Mouse (Mus musculus) limb, embryonic 14.5 days (tissue): ENCODE measurements around the gene Gm5485. TPM values are rescaled to one million over a fixed set of nuclear protein-coding genes. Genes with fewer than 3 reads are reported as not detected.

ENCODE experiments used
- ATAC-seq: fragments of 200-750 bp; cut with Nextera tagmentation; 2 replicates; pipeline ENCODE4 v1.8.0; 2017; ENCODE audit warnings: low read depth, moderate number of reproducible peaks, moderate TSS enrichment; ENCODE audit not compliant: low FRiP score
- DNase-seq: peaks from one replicate; pipeline ENCODE4 v3.0.0-alpha.2; 2015; ENCODE audit warnings: low spot score
- H3K27ac ChIP-seq: fragments of 300-500 bp; sonication (generic); replicated peaks from 2 replicates; pipeline ENCODE4 v1.5.1; 2014; ENCODE audit warnings: low read depth, mild to moderate bottlenecking, low read length, moderate library complexity, mixed read lengths
- H3K27me3 ChIP-seq: fragments of 300-500 bp; sonication (generic); 2 replicates; pipeline ENCODE4 v1.6.1; 2014; ENCODE audit warnings: low read length, mixed read lengths; ENCODE audit not compliant: control insufficient read depth, insufficient read depth
- H3K36me3 ChIP-seq: fragments of 300-500 bp; sonication (generic); 2 replicates; pipeline ENCODE4 v1.6.1; 2014; ENCODE audit warnings: mild to moderate bottlenecking, low read length, moderate library complexity, mixed read lengths; ENCODE audit not compliant: control insufficient read depth, insufficient read depth
- H3K4me1 ChIP-seq: fragments of 300-500 bp; sonication (generic); 2 replicates; pipeline ENCODE4 v1.6.1; 2014; ENCODE audit warnings: antibody characterized with exemption, low read length, mixed read lengths; ENCODE audit not compliant: control insufficient read depth, insufficient read depth
- H3K4me2 ChIP-seq: fragments of 300-500 bp; sonication (generic); replicated peaks from 2 replicates; pipeline ENCODE4 v1.6.1; 2014; ENCODE audit warnings: low read depth, mild to moderate bottlenecking, low read length, moderate library complexity; ENCODE audit not compliant: severe bottlenecking
- H3K4me3 ChIP-seq: fragments of 300-500 bp; sonication (generic); replicated peaks from 2 replicates; pipeline ENCODE4 v1.5.1; 2014; ENCODE audit warnings: low read length
- H3K9ac ChIP-seq: fragments of 300-500 bp; sonication (generic); 2 replicates; pipeline ENCODE4 v1.6.1; 2014; ENCODE audit warnings: mild to moderate bottlenecking, low read depth, low read length, moderate library complexity; ENCODE audit not compliant: severe bottlenecking
- H3K9me3 ChIP-seq: fragments of 300-500 bp; sonication (generic); 2 replicates; pipeline ENCODE4 v1.6.1; 2016; ENCODE audit warnings: low read length; ENCODE audit not compliant: control insufficient read depth
- POLR2A ChIP-seq: fragments of 200-500 bp; IDR thresholded peaks from 2 replicates; pipeline ENCODE4 v1.8.0; 2012; ENCODE audit warnings: inconsistent platforms, mild to moderate bottlenecking, moderate library complexity, borderline replicate concordance; ENCODE audit not compliant: insufficient read depth, insufficient read length; ENCODE audit errors: extremely low read depth
- WGBS: fragments of 180-500 bp; shearing (Covaris S2); extraction: QIAGEN DNeasy Blood & Tissue Kit; methylation state at CpG from one replicate; pipeline ENCODE4 v1.1.7; 2014; 5-methylcytosine and 5-hydroxymethylcytosine counted together
- polyA plus RNA-seq, 2 experiments: library from polyadenylated mRNA; depleted of rRNA in 1 of 2; stranded (reverse) in 1 of 2; unstranded in 1 of 2; fragments of >200 nt; fragmentation: Nextera tagmentation in 1 of 2; extraction: Ambion mirVana in 1 of 2; gene quantifications; 2 replicates each; pipeline versions ENCODE4 v1.2.1 to v1.2.3; 2012 to 2014

The Gm5485 gene
- polyA plus RNA-seq, 2 experiments = not detected

GRCm38 (mm10) chr16:48373711-48374485 is 38.3 kb downstream of the Gm5485 start:
- no peak overlapping the region for H3K4me3 ChIP-seq
- H3K27me3 ChIP-seq = no peaks in the 10 kb centered on the region
- H3K9ac ChIP-seq = no peak overlapping the region
- H3K4me1 ChIP-seq = no peaks in the 10 kb centered on the region
- DNase-seq (no peak), ATAC-seq (no peak)
- no peaks in the 10 kb centered on the region for H3K9me3 ChIP-seq
- H3K27ac ChIP-seq = no peak overlapping the region
- TF ChIP-seq POLR2A = no peak
- WGBS = 83% methylated on average over 7 of the region's 7 CpGs
- no peaks in the 10 kb centered on the region for H3K36me3 ChIP-seq
- no peak overlapping the region for H3K4me2 ChIP-seq

GRCm38 (mm10) chr16:48372461-48372860 is 39.8 kb downstream of the Gm5485 start:
- no peak overlapping the region for H3K4me3 ChIP-seq
- ATAC-seq = no peak
- no peaks in the 10 kb centered on the region for H3K4me1 ChIP-seq
- H3K36me3 ChIP-seq = no peaks in the 10 kb centered on the region
- DNase-seq = no peak
- H3K4me2 ChIP-seq = no peak overlapping the region
- 29% methylated on average over 6 of the region's 6 CpGs for WGBS
- no peak for TF ChIP-seq POLR2A
- no peaks in the 10 kb centered on the region for H3K9me3 ChIP-seq
- H3K27me3 ChIP-seq = no peaks in the 10 kb centered on the region
- no peak overlapping the region for H3K27ac ChIP-seq
- H3K9ac ChIP-seq = no peak overlapping the region

- no peak overlapping the region for H3K4me2 ChIP-seq
- no peaks in the 10 kb centered on the region for H3K36me3 ChIP-seq
- TF ChIP-seq POLR2A = no peak
- H3K27me3 ChIP-seq = no peaks in the 10 kb centered on the region
- DNase-seq (no peak), ATAC-seq (no peak)
- no peak overlapping the region for H3K9ac ChIP-seq
- 94% methylated on average over 2 of the region's 2 CpGs for WGBS
- no peak overlapping the region for H3K4me3 ChIP-seq
- H3K27ac ChIP-seq = no peak overlapping the region
- no peaks in the 10 kb centered on the region for H3K4me1 ChIP-seq
- H3K9me3 ChIP-seq = no peaks in the 10 kb centered on the region
These were observed 44.1 kb downstream of the Gm5485 start for GRCm38 (mm10) chr16:48368096-48368495.

GRCm38 (mm10) chr16:48366801-48367200 is 45.4 kb downstream of the Gm5485 start:
- Histone ChIP-seq H3K9me3 (no peaks in the 10 kb centered on the region), H3K9ac (no peak overlapping the region), H3K27ac (no peak overlapping the region), H3K4me3 (no peak overlapping the region), H3K4me1 (no peaks in the 10 kb centered on the region), H3K36me3 (no peaks in the 10 kb centered on the region), H3K27me3 (no peaks in the 10 kb centered on the region), H3K4me2 (no peak overlapping the region)
- WGBS = 90% methylated on average over 5 of the region's 5 CpGs
- ATAC-seq (no peak), DNase-seq (no peak)
- no peak for TF ChIP-seq POLR2A

GRCm38 (mm10) chr16:48360887-48361286 is 51.3 kb downstream of the Gm5485 start:
- no peaks in the 10 kb centered on the region for H3K9me3 ChIP-seq
- H3K4me3 ChIP-seq = no peak overlapping the region
- no peaks in the 10 kb centered on the region for H3K4me1 ChIP-seq
- WGBS = 90% methylated on average over 12 of the region's 12 CpGs
- no peak overlapping the region for H3K27ac ChIP-seq
- no peak overlapping the region for H3K9ac ChIP-seq
- no peak overlapping the region for H3K4me2 ChIP-seq
- DNase-seq (no peak), ATAC-seq (no peak)
- H3K27me3 ChIP-seq = no peaks in the 10 kb centered on the region
- no peaks in the 10 kb centered on the region for H3K36me3 ChIP-seq
- TF ChIP-seq POLR2A = no peak

GRCm38 (mm10) chr16:48356417-48356816 is 55.8 kb downstream of the Gm5485 start:
- Histone ChIP-seq H3K27ac (no peak overlapping the region), H3K4me1 (no peaks in the 10 kb centered on the region), H3K4me2 (no peak overlapping the region), H3K27me3 (no peaks in the 10 kb centered on the region), H3K9ac (no peak overlapping the region), H3K36me3 (no peaks in the 10 kb centered on the region), H3K9me3 (no peaks in the 10 kb centered on the region), H3K4me3 (no peak overlapping the region)
- ATAC-seq = no peak
- no peak for DNase-seq
- WGBS = 90% methylated on average over 1 of the region's 1 CpGs
- no peak for TF ChIP-seq POLR2A
